Mouse (Mus musculus): Measurements from ENCODE around the gene Epo.

The Epo gene

DNA sequence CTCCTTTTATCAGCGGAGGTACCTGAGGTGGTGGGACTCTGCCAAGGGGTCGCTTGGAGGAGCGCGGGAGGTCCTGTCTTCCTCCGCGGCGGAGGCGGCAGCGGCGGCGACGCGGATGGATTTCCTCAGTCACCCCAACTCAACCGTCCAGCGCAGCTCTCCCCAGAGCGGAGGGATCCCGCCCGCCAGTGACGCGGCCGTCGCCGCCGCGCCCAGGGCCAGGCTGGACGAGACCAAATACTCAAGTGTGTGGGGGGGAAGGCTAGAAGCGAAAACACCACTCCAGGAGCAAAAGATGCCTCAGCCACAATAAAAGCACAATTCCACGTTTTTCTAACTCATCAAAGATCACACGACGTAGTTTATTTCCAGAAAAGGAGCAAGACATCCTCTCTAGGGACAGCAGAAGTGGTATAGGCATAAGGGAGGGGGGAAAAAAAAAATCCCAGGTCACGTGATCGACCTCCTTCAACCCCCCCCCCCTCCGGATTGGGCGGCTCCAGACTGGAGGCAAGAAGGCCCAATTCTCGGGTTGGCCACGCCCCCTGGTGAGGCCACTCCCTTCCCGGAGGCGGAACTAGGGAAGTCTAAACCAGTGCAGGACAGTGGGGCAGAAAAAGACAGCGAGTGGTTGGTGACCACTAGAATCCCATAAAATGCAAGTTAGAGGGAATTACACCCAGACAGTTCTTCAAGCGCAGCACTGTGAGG is at the start of gene Epo, which contains the start of gene Gnb2:
Gene Epo, minus strand, starts transcription at position 126 of the 711 bp plus-strand sequence.
Gene Gnb2, minus strand, starts transcription at position 394 of the 711 bp plus-strand sequence.
- in situ Hi-C loops (cut with MboI) = no loop called here

DNA sequence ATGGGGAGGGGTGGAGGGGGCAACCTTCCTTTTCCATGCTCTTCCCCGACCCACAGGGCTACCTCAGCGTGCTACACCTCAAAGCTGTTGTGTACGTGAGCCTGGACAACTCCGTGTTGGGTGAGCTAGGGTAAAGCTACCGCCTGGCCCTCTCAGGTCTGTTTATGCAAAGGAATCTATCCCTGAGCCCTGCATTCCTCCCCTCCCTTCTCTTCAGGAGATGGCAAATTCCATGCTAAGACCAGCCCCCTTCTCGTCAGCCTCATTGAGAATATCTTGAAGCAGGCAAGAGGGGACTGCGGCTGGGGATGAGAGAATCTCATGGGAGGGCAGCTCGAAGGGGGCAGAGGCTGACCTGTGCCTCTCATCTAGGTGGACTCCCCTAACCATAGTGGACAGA is 49.7 kb upstream of the Epo start:
- in situ Hi-C loops (cut with MboI) = no loop called here

DNA sequence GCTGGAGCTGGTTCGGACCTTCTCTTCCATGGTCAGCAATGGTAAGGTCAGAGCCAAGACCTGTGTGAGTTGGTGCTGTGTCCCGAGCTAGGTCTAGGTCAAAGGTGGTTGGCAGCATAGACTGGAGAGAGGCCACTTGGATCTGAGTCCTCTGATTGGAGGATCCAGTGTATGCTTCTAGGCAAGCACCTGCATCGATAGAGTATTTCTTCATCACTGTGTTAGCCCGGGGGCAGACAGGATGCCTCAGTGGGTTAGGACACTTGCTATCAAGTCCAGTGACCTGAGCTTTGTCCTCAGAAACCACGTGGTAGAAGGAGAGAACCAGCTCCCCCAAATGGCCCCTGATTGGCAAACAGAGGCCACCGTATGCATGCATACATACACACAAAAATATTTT is 47.2 kb upstream of the Epo start:
- in situ Hi-C loops (cut with MboI) = no loop called here

DNA sequence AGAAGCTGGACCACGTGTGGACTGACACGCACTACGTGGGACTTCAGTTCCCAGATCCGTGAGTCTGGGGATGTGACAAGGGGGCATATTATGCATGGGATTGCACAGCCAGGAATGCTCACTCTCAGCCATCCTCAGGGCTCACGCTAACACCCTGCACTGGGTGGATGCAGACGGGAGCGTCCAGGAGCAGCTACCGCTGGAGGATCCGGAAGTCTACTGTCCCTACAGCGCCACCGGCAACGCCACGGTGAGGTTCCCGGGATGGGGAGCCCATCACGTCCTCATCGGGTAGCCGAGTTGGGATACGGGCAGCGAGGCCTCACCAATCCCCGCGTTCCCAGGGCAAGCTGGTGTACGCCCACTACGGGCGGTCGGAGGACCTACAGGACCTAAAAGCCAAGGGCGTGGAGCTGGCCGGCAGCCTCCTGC is 41.4 kb upstream of the Epo start:
- in situ Hi-C loops (cut with MboI) = no loop called here

DNA sequence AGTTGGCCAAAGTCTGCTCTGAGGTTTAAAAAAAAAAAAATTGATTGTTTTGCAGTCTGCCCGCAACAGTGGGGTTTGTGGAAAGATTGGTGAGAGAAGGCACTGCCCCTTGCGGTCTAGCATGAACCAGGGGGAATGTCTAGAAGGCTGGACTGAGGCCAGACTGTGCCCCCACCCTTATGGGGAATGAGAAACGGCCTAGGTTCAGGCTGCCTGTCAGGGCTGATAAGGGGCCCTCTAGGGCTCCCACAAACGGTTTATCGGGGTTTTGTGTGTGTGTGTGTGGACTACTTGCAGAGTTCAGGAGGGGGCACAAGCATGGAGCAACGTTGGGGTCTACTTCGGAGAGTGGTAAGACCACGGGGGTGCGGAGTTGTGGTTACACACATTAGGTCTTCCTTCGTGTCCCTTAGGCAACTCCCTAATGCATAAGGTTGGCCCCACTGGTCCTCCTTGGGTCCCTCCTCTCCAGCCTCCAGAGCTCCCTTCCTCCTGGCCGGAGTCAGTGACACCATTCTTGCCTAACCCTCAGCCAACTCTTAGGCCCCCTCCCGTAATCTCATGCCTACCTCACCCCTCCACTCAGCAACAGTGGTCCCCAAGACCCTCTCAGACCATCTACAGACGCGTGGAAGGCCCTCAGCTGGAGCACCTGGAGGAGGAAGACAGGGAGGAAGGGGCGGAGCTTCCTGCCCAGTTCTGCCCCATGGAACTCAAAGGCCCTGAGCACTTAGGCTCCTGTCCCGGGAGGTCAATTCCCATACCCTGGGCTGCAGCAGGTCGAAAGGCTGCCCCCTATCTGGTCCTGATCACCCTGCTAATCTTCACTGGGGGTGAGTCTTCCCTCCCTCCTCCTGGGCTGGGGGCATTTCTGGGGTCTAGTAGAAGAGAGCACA is 37.9 kb upstream of the Epo start:
- in situ Hi-C loops (cut with MboI) = no loop called here

DNA sequence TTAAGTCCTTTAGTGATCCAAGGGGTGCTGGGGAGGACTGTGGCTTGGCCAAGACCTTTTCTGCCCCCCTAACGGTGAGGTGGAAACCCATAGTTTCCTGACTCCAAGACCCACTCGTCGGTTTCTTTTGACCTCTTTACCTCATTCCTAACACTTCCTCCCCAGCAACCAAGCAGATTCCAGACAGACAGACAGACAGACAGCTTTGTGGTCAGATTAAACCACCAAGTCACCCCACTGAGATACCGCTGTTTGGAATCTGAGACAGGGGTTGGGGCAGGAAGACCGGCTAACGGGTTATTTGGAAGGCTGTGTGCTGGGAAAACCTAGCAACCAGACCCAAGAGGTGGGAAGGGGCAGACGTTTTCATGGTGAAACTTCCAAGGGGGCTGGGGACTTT is 37.1 kb upstream of the Epo start:
- in situ Hi-C loops (cut with MboI) = no loop called here

DNA sequence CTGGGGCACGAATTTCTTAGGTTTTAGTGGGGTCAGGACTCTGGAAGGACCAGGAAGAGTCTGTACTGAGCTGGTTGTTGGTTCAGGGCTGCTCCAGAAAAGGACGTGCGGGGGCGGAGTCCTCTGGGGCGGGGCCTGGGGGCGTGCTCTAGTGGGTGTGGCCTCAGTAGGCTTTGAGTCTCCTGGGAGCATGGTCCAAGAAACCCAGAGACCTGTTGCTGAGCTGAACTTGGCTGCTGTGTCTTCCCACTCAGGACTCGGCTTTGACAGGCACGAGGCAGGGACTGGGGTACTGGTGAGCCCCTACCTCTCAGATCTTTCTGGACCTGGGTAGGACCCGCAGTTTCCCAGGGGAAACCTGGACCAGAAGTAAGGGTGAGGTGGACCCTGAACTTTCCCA is 36.6 kb upstream of the Epo start, which contains the start of gene Tfr2:
Gene Tfr2, plus strand, starts transcription at position 176 of the 400 bp plus-strand sequence.
- in situ Hi-C loops (cut with MboI) = no loop called here

DNA sequence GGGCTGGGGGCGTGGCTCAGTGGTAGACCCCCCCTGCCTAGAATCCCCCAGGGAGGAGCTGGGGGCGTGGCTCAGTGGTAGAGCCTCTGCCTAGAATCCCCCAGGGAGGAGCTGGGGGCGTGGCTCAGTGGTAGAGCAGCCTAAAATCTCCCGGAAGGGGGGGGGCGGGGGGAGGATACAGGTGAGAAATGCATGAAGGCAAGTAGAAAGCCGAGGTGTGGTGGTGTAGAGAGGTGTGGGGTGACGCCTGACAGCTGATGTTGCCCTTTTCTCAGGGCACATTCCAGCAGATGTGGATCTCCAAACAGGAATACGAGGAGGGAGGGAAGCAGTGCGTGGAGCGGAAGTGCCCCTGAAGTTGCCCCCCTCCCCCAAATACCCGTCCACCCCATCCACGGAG is 36.0 kb upstream of the Epo start:
- in situ Hi-C loops (cut with MboI) = no loop called here

DNA sequence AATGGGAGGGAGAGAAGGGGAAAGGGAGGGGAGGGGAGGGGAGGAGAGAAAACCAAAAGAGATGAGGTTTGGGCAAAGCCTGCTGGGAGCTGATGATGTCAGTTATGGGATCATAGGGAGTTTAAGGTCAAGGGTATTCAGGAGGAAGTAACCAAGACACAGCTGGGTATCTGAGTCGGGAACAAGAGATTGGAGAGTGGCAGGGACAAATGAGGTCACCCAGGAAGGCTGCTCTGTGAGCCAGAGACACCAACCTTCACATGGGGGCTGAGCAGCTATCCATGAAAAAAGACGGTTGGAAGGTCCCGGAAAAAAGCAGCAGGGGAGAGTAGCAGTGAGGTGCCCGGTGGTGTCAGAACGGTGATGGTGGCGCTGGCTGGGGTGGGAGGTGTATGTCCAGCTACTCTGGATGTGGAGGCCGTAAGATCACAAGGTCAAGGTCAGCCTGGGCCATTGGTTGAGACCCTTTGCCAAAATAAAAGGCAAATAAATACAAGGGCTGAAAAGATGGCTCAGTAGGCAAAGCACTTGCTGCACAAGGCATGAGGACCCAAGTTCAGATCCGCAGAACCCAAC is 35.3 kb upstream of the Epo start:
- in situ Hi-C loops (cut with MboI) = no loop called here

DNA sequence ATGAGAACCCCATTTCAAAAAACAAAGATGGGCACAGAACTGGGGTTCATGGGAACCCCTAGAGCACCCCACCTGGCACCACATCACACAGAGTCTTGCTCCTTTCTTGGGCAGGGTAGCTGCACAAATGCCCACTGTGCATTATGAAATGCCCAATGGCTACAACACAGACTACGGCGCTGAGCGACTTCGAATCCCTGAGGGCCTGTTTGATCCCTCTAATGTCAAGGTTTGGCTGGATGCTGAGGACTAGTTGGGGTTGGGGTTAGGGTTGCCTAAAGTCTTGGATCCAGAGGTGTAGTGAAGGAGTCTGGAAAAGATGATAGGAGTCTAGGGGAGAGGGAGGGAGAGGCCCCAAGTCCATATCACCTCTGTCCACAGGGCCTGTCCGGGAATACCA is 33.4 kb upstream of the Epo start:
- in situ Hi-C loops (cut with MboI) = no loop called here

DNA sequence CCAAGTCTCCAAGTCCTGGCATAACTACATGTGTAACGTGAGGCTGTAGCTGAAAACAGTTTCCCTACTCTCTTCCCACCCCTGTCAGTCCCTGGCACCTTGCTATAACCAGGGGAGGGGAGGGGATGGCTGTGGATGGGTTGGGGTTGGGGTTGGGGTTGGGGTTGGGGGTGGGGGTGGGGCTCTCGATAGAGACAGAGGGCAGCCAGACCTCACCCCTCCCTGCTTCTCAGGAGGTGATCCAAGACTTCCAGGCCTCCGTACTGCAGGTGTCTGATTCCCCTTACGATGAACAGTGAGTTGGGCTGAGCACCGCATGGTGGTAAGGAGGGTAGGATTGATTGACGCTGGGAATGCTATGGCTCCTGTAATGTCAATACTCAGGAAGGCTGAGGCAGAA is 32.7 kb upstream of the Epo start:
- in situ Hi-C loops (cut with MboI) = no loop called here

DNA sequence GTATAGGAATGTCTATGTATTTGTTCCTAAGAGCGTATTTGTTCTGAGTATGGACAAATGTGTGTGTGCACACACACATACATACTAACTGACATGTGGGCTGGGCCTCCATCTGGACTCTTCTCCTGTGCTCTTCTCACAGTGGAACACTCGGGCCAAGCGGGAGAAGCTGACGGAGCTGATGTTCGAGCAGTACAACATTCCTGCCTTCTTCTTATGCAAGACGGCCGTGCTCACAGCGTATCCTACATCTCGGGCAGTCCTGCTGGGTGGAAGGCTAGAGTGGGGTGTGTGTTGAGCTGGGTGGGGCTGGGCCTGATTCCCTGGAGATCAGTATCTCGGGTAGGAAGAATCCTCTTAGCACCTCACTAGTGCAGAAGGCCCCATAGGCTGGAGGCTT is 29.9 kb upstream of the Epo start:
- in situ Hi-C loops (cut with MboI) = no loop called here

DNA sequence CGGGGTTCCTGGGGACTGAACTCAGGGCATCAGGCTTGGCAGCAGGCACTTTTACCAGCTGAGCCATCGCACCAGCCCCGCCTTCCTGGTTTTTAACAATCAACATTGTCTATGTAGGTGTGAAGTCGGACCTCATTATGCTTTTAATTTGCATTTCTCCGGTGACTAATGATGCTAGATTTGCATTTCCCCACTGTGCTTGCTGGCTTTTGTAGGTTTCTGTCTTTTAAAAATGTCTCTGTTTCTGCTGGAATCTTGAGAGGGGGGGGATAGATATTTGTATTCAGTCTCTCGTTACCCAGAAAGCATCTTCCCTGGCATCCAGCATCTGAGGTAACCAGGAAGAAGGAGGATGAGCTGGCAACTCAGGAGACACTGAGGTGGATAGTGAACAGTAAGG is 28.5 kb upstream of the Epo start:
- in situ Hi-C loops (cut with MboI) = no loop called here

DNA sequence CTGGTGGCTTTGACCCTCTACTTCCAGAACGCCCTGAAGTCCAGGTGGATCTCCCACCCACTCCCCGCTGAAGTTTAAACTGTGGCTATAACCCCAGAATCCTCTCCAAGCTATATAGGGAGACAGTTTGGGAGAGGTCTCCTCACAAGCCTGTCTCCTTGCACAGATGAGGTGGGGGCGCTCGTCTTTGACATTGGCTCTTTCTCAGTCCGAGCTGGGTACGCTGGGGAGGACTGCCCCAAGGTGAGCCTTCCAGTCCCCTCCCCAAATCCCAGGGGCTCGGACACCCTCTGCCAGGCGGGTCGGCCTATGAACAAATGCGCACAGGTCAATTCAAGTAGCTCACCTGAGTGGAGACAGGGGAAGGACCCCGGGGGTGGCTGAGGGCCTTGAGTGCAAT is 20.9 kb upstream of the Epo start:
- in situ Hi-C loops (cut with MboI) = no loop called here

DNA sequence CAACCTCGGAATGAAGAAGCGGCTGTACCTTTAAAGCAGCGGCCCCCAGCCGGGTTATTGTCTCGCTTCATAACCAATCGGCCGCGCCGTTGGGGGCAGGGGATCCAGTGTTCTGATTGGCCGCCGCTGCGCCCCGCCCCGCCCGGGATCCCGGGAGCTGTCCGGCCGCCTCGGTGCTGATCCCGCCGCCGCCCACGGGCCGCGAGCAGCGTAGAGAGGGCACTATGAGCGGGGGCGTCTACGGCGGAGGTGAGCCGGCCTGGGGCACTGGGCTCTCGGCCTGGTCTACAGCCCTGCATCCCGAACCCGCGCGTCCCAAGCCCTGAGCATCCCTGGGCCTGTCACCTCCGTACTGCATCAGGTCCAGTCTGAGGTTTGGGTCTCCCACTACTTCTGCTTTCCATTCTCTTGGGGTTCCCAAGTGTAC is 20.4 kb upstream of the Epo start, which contains the start of gene Actl6b:
Gene Actl6b, plus strand, starts transcription at position 107 of the 427 bp plus-strand sequence.
- in situ Hi-C loops (cut with MboI) = no loop called here

DNA sequence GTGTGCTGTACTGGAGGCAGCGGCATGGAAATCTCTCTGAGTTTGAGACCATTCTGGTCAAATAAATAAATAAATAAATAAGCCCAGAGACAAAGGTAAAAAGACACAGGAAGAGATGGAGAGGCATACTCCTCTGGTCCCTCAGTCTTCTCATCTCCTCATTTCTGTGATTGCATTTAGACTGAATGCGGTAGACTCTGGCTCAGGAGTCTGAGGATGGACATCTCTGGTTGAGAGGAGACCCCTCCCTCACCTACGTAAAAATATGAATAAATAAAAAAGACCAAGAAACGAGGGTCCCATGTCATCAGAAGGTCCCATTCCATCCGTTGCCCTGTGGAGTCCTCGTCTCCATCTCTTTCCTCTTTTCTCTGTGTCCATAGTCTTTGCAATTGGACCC is 20.0 kb upstream of the Epo start:
- in situ Hi-C loops (cut with MboI) = no loop called here

DNA sequence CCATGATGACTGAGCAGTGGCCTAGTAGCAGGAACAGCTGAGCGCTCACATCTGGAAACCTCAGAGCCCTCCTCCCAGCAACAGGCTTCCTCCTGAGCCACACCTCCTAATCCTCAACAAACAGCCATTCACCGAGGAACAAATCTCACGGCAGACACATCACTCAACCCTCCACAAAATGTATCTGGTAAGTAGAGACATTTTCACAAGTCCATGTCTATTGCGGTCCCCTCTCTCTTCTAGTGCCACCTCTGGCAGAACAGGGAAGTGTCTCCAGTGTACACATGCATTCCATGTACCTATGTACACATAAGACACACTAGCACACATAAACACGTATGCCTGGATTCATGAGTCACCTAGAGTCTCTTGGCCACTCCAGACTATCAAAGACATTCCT is 18.1 kb upstream of the Epo start:
- in situ Hi-C loops (cut with MboI) = no loop called here

DNA sequence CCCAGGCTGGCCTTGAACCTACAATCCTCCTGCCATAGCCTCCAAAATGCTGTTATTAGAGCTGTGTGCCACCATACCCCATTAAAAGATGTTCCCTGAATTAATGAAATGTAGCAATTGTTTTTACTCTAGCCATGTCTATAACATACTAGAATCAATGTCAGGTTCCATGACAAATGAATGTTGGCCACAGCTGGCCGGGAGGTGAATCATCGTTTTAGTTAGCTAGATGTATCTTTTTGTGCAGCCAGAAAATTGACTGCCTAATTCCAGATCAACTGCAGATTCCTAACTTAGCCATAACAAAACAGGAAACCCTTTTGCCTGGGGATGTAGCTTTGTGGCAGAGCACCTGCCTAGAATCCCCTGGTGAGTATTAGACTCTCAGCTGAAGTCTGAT is 16.8 kb upstream of the Epo start:
- in situ Hi-C loops (cut with MboI) = no loop called here

DNA sequence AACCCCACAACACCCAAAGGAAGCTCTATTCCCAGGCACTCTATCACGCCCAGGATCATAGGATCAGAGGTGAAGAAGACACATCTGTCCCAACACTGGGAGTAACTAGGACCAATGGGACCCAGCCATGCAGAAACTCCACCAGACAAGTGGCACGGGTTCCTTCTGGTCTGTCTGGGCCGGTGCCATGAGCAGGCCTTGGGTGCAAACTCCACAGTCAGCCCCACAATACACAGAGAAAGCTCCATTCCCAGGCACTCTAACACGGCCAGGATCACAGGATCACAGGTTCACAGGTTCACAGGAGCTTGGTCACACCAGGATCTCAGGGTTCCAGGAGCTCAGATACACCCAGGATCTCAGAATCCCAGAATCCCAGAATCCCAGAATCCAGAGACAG is 12.6 kb upstream of the Epo start:
- in situ Hi-C loops (cut with MboI) = no loop called here

DNA sequence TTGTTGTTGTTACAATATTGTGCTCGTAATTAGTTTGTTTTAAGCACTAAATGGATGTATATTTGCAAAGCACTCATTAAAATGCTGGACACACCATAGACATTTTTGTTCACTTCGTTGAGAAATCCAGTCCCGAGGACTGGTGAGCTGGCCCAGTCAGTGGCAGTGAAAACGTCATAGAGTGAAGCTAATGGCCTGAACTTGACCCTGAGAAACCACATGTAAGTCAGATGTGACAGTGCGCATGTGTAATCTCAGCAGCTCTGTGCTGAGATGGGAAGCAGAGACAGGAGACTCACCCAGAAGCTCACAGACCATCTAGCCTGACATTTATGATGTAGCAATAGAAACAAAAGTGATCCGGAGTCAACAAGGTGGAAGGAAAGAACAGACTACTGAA is 11.9 kb upstream of the Epo start:
- in situ Hi-C loops (cut with MboI) = no loop called here

DNA sequence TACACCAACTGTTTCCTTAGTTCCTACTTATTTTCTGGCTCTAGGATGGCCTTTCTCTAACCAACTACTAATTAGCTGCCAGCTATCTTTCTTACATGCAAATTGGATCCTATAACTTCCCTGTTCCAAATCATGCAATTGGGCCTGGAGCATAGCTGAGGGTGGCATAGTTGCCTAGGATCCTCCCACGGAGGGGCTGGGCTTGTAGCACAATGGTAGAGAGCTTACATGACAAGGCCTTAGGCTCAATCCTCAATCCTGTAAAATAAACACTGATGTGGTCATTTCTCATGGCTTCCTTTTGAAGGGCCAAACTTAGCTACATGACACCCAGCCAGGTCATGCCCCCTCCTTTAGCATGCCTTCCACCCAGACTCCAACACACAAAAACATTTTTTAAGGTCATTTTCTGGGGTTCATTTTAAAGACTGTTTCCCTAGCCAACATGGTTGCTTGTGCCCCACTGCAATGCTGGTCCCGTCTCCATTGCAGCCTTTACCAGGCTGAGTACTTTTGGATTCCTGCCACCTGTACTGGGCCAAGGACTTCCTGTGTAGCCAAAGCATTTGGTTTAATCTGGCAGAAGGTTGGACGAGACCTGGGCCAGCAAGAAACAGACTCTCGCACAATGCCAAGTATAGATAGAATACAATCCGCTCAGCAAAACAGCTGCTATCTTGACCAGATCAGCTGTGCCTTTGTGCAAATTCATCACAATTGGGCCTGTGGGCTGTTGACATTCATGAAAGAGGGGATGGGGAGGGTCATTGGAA is 8.9 kb upstream of the Epo start:
- in situ Hi-C loops (cut with MboI) = no loop called here

DNA sequence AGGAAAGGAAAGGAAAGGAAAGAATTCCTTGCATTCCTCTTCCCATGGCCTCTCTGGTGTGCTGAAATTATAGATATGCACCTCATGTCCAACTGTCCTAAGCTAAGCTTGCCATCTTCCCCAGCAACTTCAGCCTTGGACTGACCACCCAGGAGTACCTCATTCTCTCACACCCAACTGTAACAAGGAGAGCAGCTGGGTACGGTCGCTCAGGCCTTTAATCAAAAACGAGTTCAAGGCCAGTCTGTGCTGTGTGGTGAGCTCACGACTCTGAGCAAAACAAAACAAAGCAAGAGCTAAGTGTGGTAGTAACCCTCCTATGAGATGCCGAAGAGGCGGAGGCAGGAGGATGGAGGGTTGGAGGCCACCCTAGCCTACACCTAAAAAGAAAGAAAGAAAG is 7.9 kb upstream of the Epo start:
- in situ Hi-C loops (cut with MboI) = no loop called here
